Mouse (Mus musculus) neural tube, embryonic 12.5 days (tissue): ENCODE measurements at regions not wholly inside any gene's neighbourhood (a gene's known extent, or its start where the extent isn't known, plus 50 kb on each side); places are given as distances from the start of the nearest gene placed in this dataset.

ENCODE experiments used
- ATAC-seq: fragments of 200-750 bp; cut with Nextera tagmentation; 2 replicates; pipeline ENCODE4 v1.8.0; 2017; ENCODE audit warnings: low read depth, mild to moderate bottlenecking, moderate TSS enrichment, moderate library complexity; ENCODE audit not compliant: low FRiP score
- H3K27ac ChIP-seq: fragments of 300-500 bp; sonication (generic); 2 replicates; pipeline ENCODE4 v1.5.1; 2016
- H3K27me3 ChIP-seq: fragments of 300-500 bp; sonication (generic); replicated peaks from 2 replicates; pipeline ENCODE4 v1.6.1; 2016; ENCODE audit warnings: mild to moderate bottlenecking
- H3K36me3 ChIP-seq: fragments of 300-500 bp; sonication (generic); 2 replicates; pipeline ENCODE4 v1.6.1; 2016; ENCODE audit warnings: mild to moderate bottlenecking
- H3K4me1 ChIP-seq: fragments of 300-500 bp; sonication (generic); 2 replicates; pipeline ENCODE4 v1.6.1; 2016
- H3K4me2 ChIP-seq: fragments of 300-500 bp; sonication (generic); replicated peaks from 2 replicates; pipeline ENCODE4 v1.6.1; 2016; ENCODE audit warnings: mild to moderate bottlenecking
- H3K4me3 ChIP-seq: fragments of 300-500 bp; sonication (generic); 2 replicates; pipeline ENCODE4 v1.5.1; 2016
- H3K9ac ChIP-seq: fragments of 300-500 bp; sonication (generic); 2 replicates; pipeline ENCODE4 v1.6.1; 2016; ENCODE audit warnings: mild to moderate bottlenecking
- H3K9me3 ChIP-seq: fragments of 300-500 bp; sonication (generic); 2 replicates; pipeline ENCODE4 v1.6.1; 2016; ENCODE audit warnings: mild to moderate bottlenecking
- WGBS: fragments of 180-500 bp; shearing (Covaris S2); methylation state at CpG from one replicate; pipeline ENCODE4 v1.1.7; 2016; 5-methylcytosine and 5-hydroxymethylcytosine counted together

- Histone ChIP-seq H3K9me3 (no peaks in the 10 kb centered on the region), H3K27me3 (no peaks in the 10 kb centered on the region), H3K4me2 (no peak overlapping the region), H3K27ac (no peak overlapping the region), H3K9ac (no peak overlapping the region), H3K4me3 (no peak overlapping the region), H3K4me1 (no peaks in the 10 kb centered on the region), H3K36me3 (no peaks in the 10 kb centered on the region)
- ATAC-seq = 0 out of 2 replicates have a peak, but pooled peaks have one; percentile 33
- 72% methylated on average over 2 of the region's 2 CpGs for WGBS
Observed at GRCm38 (mm10) chr5:41348410-41348821, 359.5 kb downstream of the Rab28 start.

GRCm38 (mm10) chr5:41347416-41347815, 360.5 kb downstream of the Rab28 start:
- Histone ChIP-seq H3K9ac (no peak overlapping the region), H3K4me2 (no peak overlapping the region), H3K27ac (no peak overlapping the region), H3K9me3 (no peaks in the 10 kb centered on the region), H3K4me1 (no peaks in the 10 kb centered on the region), H3K27me3 (no peaks in the 10 kb centered on the region), H3K36me3 (no peaks in the 10 kb centered on the region), H3K4me3 (no peak overlapping the region)
- WGBS = 89% methylated on average over 3 of the region's 3 CpGs
- no peak for ATAC-seq

- Histone ChIP-seq H3K36me3 (no peaks in the 10 kb centered on the region), H3K4me2 (no peak overlapping the region), H3K27me3 (no peaks in the 10 kb centered on the region), H3K9ac (no peak overlapping the region), H3K4me1 (no peaks in the 10 kb centered on the region), H3K27ac (no peak overlapping the region), H3K9me3 (no peaks in the 10 kb centered on the region), H3K4me3 (no peak overlapping the region)
- 92% methylated on average over 1 of the region's 1 CpGs for WGBS
- no peak for ATAC-seq
Observed at GRCm38 (mm10) chr5:41340581-41340980, 367.4 kb downstream of the Rab28 start.

- Histone ChIP-seq H3K4me3 (no peak overlapping the region), H3K9me3 (no peaks in the 10 kb centered on the region), H3K9ac (no peak overlapping the region), H3K27me3 (no peaks in the 10 kb centered on the region), H3K36me3 (no peaks in the 10 kb centered on the region), H3K4me1 (no peaks in the 10 kb centered on the region), H3K4me2 (no peak overlapping the region), H3K27ac (no peak overlapping the region)
- WGBS = 64% methylated on average over 1 of the region's 1 CpGs
- no peak for ATAC-seq
Observed at GRCm38 (mm10) chr5:41296440-41296839, 411.5 kb downstream of the Rab28 start.

- no peaks in the 10 kb centered on the region for H3K36me3 ChIP-seq
- no peak for ATAC-seq
- H3K4me3 ChIP-seq = no peak overlapping the region
- no peaks in the 10 kb centered on the region for H3K4me1 ChIP-seq
- H3K9ac ChIP-seq = no peak overlapping the region
- H3K27ac ChIP-seq = no peak overlapping the region
- no peaks in the 10 kb centered on the region for H3K9me3 ChIP-seq
- H3K4me2 ChIP-seq = no peak overlapping the region
- no peaks in the 10 kb centered on the region for H3K27me3 ChIP-seq
Observed at GRCm38 (mm10) chr5:41266731-41267130, 441.2 kb downstream of the Rab28 start.

- H3K9me3 ChIP-seq = no peaks in the 10 kb centered on the region
- no peak overlapping the region for H3K4me3 ChIP-seq
- no peak overlapping the region for H3K9ac ChIP-seq
- H3K36me3 ChIP-seq = no peaks in the 10 kb centered on the region
- no peaks in the 10 kb centered on the region for H3K4me1 ChIP-seq
- WGBS = 69% methylated on average over 2 of the region's 2 CpGs
- H3K27ac ChIP-seq = no peak overlapping the region
- H3K27me3 ChIP-seq = no peaks in the 10 kb centered on the region
- H3K4me2 ChIP-seq = no peak overlapping the region
- ATAC-seq = no peak
Observed at GRCm38 (mm10) chr5:41266317-41266716, 441.6 kb downstream of the Rab28 start.

GRCm38 (mm10) chr5:41261654-41262237, 446.2 kb downstream of the Rab28 start:
- no peak overlapping the region for H3K4me3 ChIP-seq
- H3K27ac ChIP-seq = no peak overlapping the region
- ATAC-seq = no peak
- H3K36me3 ChIP-seq = no peaks in the 10 kb centered on the region
- no peaks in the 10 kb centered on the region for H3K9me3 ChIP-seq
- H3K27me3 ChIP-seq = no peaks in the 10 kb centered on the region
- H3K4me2 ChIP-seq = no peak overlapping the region
- no peaks in the 10 kb centered on the region for H3K4me1 ChIP-seq
- WGBS = 77% methylated on average over 5 of the region's 5 CpGs
- H3K9ac ChIP-seq = no peak overlapping the region
